Mouse (Mus musculus): ENCODE measurements around the gene Sh3bp5. TPM values are rescaled to one million over a fixed set of nuclear protein-coding genes. Genes with fewer than 3 reads are reported as not detected.
A peak's percentile ranks its signal among the peaks of the same experiment; 100 is the strongest.
"Not testable (repeated sequence)": the region's sequence is repeated elsewhere in the genome, so short reads cannot be mapped to it uniquely, and the experiment has no call there.

Sh3bp5 gene
- total RNA-seq, 1 experiment, result 4.6 TPM

DNA sequence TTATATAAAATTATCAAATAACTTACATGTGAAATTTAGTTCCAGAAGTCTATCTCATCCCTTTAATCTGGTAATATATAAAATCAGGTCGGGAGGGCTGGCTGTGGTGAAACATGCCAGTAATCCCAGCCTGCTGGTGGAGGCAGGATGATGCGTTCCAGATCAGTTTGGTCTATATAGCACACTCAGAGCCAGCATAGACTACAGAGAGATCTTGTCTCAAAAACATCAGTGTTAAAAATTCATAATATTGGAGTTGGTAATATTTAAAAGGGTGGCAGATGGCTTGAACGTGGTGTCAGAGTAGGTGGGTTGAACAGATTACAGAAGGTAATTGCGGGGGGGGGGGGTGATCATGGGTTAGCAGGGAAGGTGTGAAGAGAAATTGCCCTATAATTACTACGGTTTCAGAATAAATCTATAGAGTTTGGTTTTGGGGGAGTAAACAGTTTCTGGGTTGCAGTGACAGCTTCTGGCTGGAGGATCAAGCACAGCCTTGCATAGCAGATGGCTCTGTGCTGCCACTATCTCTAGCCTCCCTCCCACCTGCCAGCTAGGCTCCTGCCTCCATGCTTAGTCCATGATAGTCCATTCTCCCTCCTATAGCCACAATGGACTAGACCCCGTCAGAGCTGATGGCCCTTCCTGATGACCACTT, 20.3 kb upstream of the Sh3bp5 start:
- no peak overlapping the region for H3K9ac ChIP-seq (ENCODE audit: insufficient read depth, low read depth, low read length, poor library complexity, severe bottlenecking)
- TF ChIP-seq HCFC1 (IDR thresholded peaks at IDR 0.05; ENCODE audit: borderline replicate concordance, insufficient read depth, low read length) (no peak), ZC3H11A (IDR thresholded peaks at IDR 0.05; ENCODE audit: borderline replicate concordance, low read depth, low read length) (no peak), CHD2 (IDR thresholded peaks at IDR 0.05; ENCODE audit: low read depth, low read length) (no peak), MAFK (IDR thresholded peaks at IDR 0.05; ENCODE audit: insufficient read depth, low read depth, low read length) (no peak), ZNF384 (IDR thresholded peaks at IDR 0.05; ENCODE audit: low read depth, low read length) (no peak)
- in situ Hi-C loops (cut with MboI; ENCODE audit: low sequenced_read_pairs in 2 of 2, unreplicated experiment in 2 of 2), result no loop called here
- H3K4me1 ChIP-seq (ENCODE audit: control insufficient read depth in 2 of 2, insufficient read depth in 2 of 2, low read length in 2 of 2, poor library complexity in 1 of 2), result no peaks in the 10 kb centered on the region
- H3K4me3 ChIP-seq (ENCODE audit: insufficient read depth in 1 of 2, low read depth in 1 of 2, low read length in 2 of 2, poor library complexity in 1 of 2, severe bottlenecking in 1 of 2), result no peak overlapping the region
- no peaks in the 10 kb centered on the region for H3K9me3 ChIP-seq (ENCODE audit: control insufficient read depth, insufficient read depth, low read depth, low read length)
- no peaks in the 10 kb centered on the region for H3K36me3 ChIP-seq (ENCODE audit: control insufficient read depth, insufficient read depth, low read length, poor library complexity, severe bottlenecking)
- DNase-seq (ENCODE audit: low read depth, low spot score), result no peak
- no peak overlapping the region for H3K27ac ChIP-seq (ENCODE audit: insufficient read depth, low read depth, low read length, poor library complexity, severe bottlenecking)

GRCm38 (mm10) chr14:31454849-31455566, 19.1 kb upstream of the Sh3bp5 start:
- in situ Hi-C loops (cut with MboI; ENCODE audit: low sequenced_read_pairs in 2 of 2, unreplicated experiment in 2 of 2), result no loop called here
- Histone ChIP-seq H3K4me1 (ENCODE audit: control insufficient read depth in 2 of 2, insufficient read depth in 2 of 2, low read length in 2 of 2, poor library complexity in 1 of 2) (no peaks in the 10 kb centered on the region), H3K9me3 (ENCODE audit: control insufficient read depth, insufficient read depth, low read depth, low read length) (no peaks in the 10 kb centered on the region), H3K27ac (ENCODE audit: insufficient read depth, low read depth, low read length, poor library complexity, severe bottlenecking) (no peak overlapping the region), H3K4me3 (ENCODE audit: insufficient read depth in 1 of 2, low read depth in 1 of 2, low read length in 2 of 2, poor library complexity in 1 of 2, severe bottlenecking in 1 of 2) (no peak overlapping the region), H3K36me3 (ENCODE audit: control insufficient read depth, insufficient read depth, low read length, poor library complexity, severe bottlenecking) (no peaks in the 10 kb centered on the region), H3K9ac (ENCODE audit: insufficient read depth, low read depth, low read length, poor library complexity, severe bottlenecking) (no peak overlapping the region)
- DNase-seq (ENCODE audit: low read depth, low spot score), result peak; percentile 26
- TF ChIP-seq ZC3H11A (IDR thresholded peaks at IDR 0.05; ENCODE audit: borderline replicate concordance, low read depth, low read length) (no peak), MAFK (IDR thresholded peaks at IDR 0.05; ENCODE audit: insufficient read depth, low read depth, low read length) (no peak), ZNF384 (IDR thresholded peaks at IDR 0.05; ENCODE audit: low read depth, low read length) (no peak), HCFC1 (IDR thresholded peaks at IDR 0.05; ENCODE audit: borderline replicate concordance, insufficient read depth, low read length) (no peak)

- H3K4me1 ChIP-seq (ENCODE audit: control insufficient read depth in 2 of 2, insufficient read depth in 2 of 2, low read length in 2 of 2, poor library complexity in 1 of 2); in situ Hi-C loops (cut with MboI; ENCODE audit: low sequenced_read_pairs in 2 of 2, unreplicated experiment in 2 of 2); H3K9me3 ChIP-seq (ENCODE audit: control insufficient read depth, insufficient read depth, low read depth, low read length); DNase-seq (ENCODE audit: low read depth, low spot score); H3K4me3 ChIP-seq (ENCODE audit: insufficient read depth in 1 of 2, low read depth in 1 of 2, low read length in 2 of 2, poor library complexity in 1 of 2, severe bottlenecking in 1 of 2); H3K27ac ChIP-seq (ENCODE audit: insufficient read depth, low read depth, low read length, poor library complexity, severe bottlenecking); H3K9ac ChIP-seq (ENCODE audit: insufficient read depth, low read depth, low read length, poor library complexity, severe bottlenecking); H3K36me3 ChIP-seq (ENCODE audit: control insufficient read depth, insufficient read depth, low read length, poor library complexity, severe bottlenecking): not testable (repeated sequence)
Measured at GRCm38 (mm10) chr14:31453946-31454345, 18.1 kb upstream of the Sh3bp5 start.

DNA sequence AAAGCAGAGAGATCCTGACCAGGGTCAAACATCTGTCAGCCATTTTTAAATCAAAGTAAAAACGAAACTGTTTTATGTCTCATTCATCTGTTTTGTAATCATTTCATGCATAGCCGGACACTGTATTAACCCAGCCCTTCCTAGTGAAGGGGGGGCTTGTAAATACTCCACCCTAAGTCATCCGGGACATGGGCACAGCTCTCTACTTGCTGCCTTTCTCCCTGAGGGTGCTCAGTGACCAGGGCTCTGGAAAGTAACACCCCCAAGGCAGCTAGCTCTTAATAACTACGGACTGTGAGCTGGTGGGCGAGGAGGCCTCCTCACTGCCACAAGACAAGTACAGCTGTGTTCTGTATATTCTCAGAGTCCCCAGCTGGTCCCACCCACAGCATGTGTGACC, 13.1 kb upstream of the Sh3bp5 start:
- DNase-seq (ENCODE audit: low read depth, low spot score), result no peak

More for the DNA sequence above, 13.1 kb upstream of the Sh3bp5 start:
- Histone ChIP-seq H3K4me3 (ENCODE audit: insufficient read depth in 1 of 2, low read depth in 1 of 2, low read length in 2 of 2, poor library complexity in 1 of 2, severe bottlenecking in 1 of 2) (no peak overlapping the region), H3K9me3 (ENCODE audit: control insufficient read depth, insufficient read depth, low read depth, low read length) (no peaks in the 10 kb centered on the region), H3K36me3 (ENCODE audit: control insufficient read depth, insufficient read depth, low read length, poor library complexity, severe bottlenecking) (no peaks in the 10 kb centered on the region), H3K9ac (ENCODE audit: insufficient read depth, low read depth, low read length, poor library complexity, severe bottlenecking) (no peak overlapping the region), H3K4me1 (ENCODE audit: control insufficient read depth in 2 of 2, insufficient read depth in 2 of 2, low read length in 2 of 2, poor library complexity in 1 of 2) (no peaks in the 10 kb centered on the region), H3K27ac (ENCODE audit: insufficient read depth, low read depth, low read length, poor library complexity, severe bottlenecking) (no peak overlapping the region)
- TF ChIP-seq CHD2 (IDR thresholded peaks at IDR 0.05; ENCODE audit: low read depth, low read length) (no peak), HCFC1 (IDR thresholded peaks at IDR 0.05; ENCODE audit: borderline replicate concordance, insufficient read depth, low read length) (no peak), ZNF384 (IDR thresholded peaks at IDR 0.05; ENCODE audit: low read depth, low read length) (no peak), ZC3H11A (IDR thresholded peaks at IDR 0.05; ENCODE audit: borderline replicate concordance, low read depth, low read length) (no peak), MAFK (IDR thresholded peaks at IDR 0.05; ENCODE audit: insufficient read depth, low read depth, low read length) (no peak)
- in situ Hi-C loops (cut with MboI; ENCODE audit: low sequenced_read_pairs in 2 of 2, unreplicated experiment in 2 of 2), result no loop called here

Data from ES-E14 (cell line).